Mouse (Mus musculus) heart, embryonic 16.5 days (tissue): ENCODE measurements around the gene Daxx. TPM values are rescaled to one million over a fixed set of nuclear protein-coding genes. Genes with fewer than 3 reads are reported as not detected.
A peak's percentile ranks its signal among the peaks of the same experiment; 100 is the strongest.

Experiments used
- ATAC-seq: fragments of 200-750 bp; cut with Nextera tagmentation; replicated peaks from 2 replicates; pipeline ENCODE4 v1.8.0; 2017; ENCODE audit warnings: moderate number of reproducible peaks; ENCODE audit not compliant: insufficient read depth, low FRiP score; ENCODE audit errors: extremely low read depth
- H3K27ac ChIP-seq: fragments of 300-500 bp; sonication (generic); 2 replicates; pipeline ENCODE4 v1.5.1; 2014; ENCODE audit warnings: mild to moderate bottlenecking, low read length, control low read depth, moderate library complexity
- H3K27me3 ChIP-seq: fragments of 300-500 bp; sonication (generic); 2 replicates; pipeline ENCODE4 v1.6.1; 2014; ENCODE audit warnings: low read length, mixed read lengths; ENCODE audit not compliant: control insufficient read depth, insufficient read depth
- H3K36me3 ChIP-seq: fragments of 300-500 bp; sonication (generic); 2 replicates; pipeline ENCODE4 v1.6.1; 2014; ENCODE audit not compliant: control insufficient read depth, insufficient read depth
- H3K4me1 ChIP-seq: fragments of 300-500 bp; sonication (generic); 2 replicates; pipeline ENCODE4 v1.6.1; 2014; ENCODE audit warnings: low read length, mixed read lengths; ENCODE audit not compliant: control insufficient read depth, insufficient read depth
- H3K4me2 ChIP-seq: fragments of 300-500 bp; sonication (generic); 2 replicates; pipeline ENCODE4 v1.6.1; 2014; ENCODE audit warnings: low read depth, mild to moderate bottlenecking, control low read depth, low read length
- H3K4me3 ChIP-seq: fragments of 300-500 bp; sonication (generic); 2 replicates; pipeline ENCODE4 v1.5.1; 2014; ENCODE audit warnings: mild to moderate bottlenecking, control low read depth, low read length
- H3K9ac ChIP-seq: fragments of 300-500 bp; sonication (generic); 2 replicates; pipeline ENCODE4 v1.6.1; 2014; ENCODE audit warnings: low read length, control low read depth
- H3K9me3 ChIP-seq: fragments of 300-500 bp; sonication (generic); replicated peaks from 2 replicates; pipeline ENCODE4 v1.6.1; 2016; ENCODE audit warnings: low read length; ENCODE audit not compliant: control insufficient read depth
- WGBS: fragments of 180-500 bp; shearing (Covaris S2); extraction: QIAGEN DNeasy Blood & Tissue Kit; methylation state at CpG from one replicate; pipeline ENCODE4 v1.1.7; 2014; 5-methylcytosine and 5-hydroxymethylcytosine counted together
- polyA plus RNA-seq: library from polyadenylated mRNA; unstranded; fragments of >200 nt; fragmentation: Nextera tagmentation; extraction: Ambion mirVana; gene quantifications from 2 replicates; pipeline ENCODE4 v1.2.1, GENCODE M21; 2015

The Daxx gene
- polyA plus RNA-seq, 1 experiment from 2014 or later: 39.4 TPM

DNA sequence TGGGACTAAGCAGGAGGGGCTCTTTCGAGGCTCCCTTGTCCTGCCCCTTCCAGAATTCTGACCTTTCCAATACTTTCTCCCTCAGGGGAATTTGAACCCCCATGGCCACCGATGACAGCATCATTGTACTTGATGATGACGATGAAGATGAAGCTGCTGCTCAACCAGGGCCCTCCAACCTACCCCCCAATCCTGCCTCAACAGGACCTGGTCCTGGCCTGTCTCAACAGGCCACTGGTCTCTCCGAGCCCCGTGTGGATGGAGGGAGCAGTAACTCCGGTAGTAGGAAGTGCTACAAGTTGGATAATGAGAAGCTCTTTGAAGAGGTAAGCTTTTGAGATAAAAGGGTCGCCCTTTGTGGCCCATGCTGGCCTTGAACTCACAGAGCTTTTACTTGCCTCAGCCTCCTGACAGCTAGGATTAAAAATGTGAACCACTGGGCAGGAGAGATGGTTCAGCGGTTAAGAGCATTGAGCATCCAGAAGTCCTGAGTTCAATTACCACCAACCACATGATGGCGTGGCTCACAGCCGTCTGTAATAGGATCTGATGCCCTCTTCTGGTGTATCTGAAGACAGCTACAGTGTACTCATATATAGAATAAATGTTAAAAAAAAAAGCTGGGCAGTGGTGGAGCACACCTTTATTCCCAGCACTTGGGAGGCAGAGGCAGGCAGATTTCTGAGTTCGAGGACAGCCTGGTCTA lies 1.3 kb downstream of the Daxx start:
- Histone ChIP-seq H3K27ac (peak overlapping the region; percentile 89), H3K9ac (peak overlapping the region; percentile 90), H3K4me1 (peaks cover 13% of the 10 kb centered on the region), H3K36me3 (peaks cover 33% of the 10 kb centered on the region), H3K9me3 (no peaks in the 10 kb centered on the region), H3K27me3 (no peaks in the 10 kb centered on the region), H3K4me2 (peak overlapping the region; percentile 77), H3K4me3 (peak overlapping the region; percentile 77)
- ATAC-seq: no peak
- 47% methylated on average over 11 of the region's 11 CpGs for WGBS

DNA sequence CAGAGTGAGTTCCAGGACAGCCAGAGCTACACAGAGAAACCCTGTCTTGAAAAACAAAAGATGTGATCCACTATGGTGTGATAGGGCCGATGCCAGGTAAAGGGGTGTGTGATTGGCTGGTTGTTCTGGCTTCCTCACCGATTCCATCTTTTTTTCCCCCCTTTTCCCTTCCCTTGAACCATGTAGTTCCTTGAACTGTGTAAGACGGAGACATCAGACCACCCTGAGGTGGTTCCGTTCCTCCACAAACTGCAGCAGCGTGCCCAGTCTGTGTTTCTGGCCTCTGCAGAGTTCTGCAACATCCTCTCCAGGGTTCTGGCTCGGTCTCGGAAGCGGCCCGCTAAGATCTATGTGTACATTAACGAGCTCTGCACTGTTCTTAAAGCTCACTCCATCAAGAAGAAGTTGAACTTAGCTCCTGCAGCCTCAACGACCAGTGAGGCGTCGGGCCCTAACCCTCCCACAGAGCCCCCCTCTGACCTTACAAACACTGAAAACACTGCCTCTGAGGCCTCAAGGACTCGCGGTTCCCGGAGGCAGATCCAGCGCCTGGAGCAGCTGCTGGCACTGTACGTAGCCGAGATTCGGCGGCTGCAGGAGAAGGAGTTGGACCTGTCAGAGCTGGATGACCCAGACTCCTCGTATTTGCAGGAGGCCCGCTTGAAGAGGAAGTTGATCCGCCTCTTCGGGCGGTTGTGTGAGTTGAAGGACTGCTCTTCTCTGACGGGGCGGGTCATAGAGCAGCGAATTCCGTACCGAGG lies 2.0 kb downstream of the Daxx start:
- Histone ChIP-seq H3K27ac (no peak overlapping the region), H3K36me3 (peaks cover 33% of the 10 kb centered on the region), H3K4me2 (no peak overlapping the region), H3K9ac (no peak overlapping the region), H3K4me3 (no peak overlapping the region), H3K9me3 (no peaks in the 10 kb centered on the region), H3K27me3 (no peaks in the 10 kb centered on the region), H3K4me1 (peaks cover 13% of the 10 kb centered on the region)
- 87% methylated on average over 31 of the region's 31 CpGs for WGBS
- no peak for ATAC-seq

DNA sequence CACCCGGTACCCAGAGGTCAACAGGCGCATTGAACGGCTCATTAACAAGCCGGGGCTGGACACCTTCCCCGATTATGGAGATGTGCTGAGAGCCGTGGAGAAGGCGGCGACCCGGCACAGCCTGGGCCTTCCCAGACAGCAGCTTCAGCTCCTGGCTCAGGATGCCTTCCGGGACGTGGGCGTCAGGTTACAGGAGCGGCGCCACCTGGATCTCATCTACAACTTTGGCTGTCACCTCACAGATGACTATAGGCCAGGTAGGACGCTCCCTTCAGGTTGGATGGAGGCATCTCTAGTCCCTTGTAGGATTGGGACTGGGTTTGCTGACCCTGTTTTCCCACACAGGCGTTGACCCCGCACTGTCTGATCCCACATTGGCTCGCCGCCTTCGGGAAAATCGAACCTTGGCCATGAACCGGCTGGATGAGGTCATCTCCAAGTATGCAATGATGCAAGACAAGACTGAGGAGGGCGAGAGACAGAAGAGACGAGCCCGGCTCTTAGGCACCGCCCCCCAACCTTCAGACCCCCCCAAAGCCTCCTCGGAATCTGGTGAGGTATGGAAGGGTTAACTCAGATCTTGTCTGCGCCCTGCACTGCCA lies 2.7 kb downstream of the Daxx start:
- Histone ChIP-seq H3K9me3 (no peaks in the 10 kb centered on the region), H3K27me3 (no peaks in the 10 kb centered on the region), H3K36me3 (peaks cover 33% of the 10 kb centered on the region), H3K9ac (no peak overlapping the region), H3K4me1 (peaks cover 18% of the 10 kb centered on the region), H3K4me2 (no peak overlapping the region), H3K27ac (no peak overlapping the region), H3K4me3 (no peak overlapping the region)
- 86% methylated on average over 28 of the region's 28 CpGs for WGBS
- no peak for ATAC-seq

DNA sequence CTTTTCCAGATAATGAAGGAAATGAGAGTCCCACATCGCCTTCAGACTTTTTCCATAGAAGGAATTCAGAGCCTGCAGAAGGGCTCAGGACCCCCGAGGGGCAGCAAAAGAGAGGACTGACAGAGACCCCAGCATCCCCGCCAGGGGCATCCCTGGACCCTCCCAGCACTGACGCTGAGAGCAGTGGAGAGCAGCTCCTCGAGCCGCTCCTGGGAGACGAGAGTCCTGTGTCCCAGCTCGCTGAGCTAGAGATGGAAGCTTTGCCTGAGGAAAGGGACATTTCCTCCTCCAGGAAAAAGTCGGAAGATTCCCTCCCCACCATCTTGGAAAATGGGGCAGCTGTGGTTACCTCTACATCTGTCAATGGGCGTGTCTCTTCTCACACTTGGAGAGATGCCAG lies 4.0 kb downstream of the Daxx start:
- peaks cover 21% of the 10 kb centered on the region for H3K4me1 ChIP-seq
- 86% methylated on average over 10 of the region's 10 CpGs for WGBS
- H3K4me2 ChIP-seq: no peak overlapping the region

GRCm38 (mm10) chr17:33913905-33914304 lies 4.7 kb downstream of the Daxx start:
- H3K4me3 ChIP-seq: no peak overlapping the region
- 95% methylated on average over 8 of the region's 8 CpGs for WGBS
- H3K9me3 ChIP-seq: no peaks in the 10 kb centered on the region
- H3K27me3 ChIP-seq: no peaks in the 10 kb centered on the region
- peaks cover 43% of the 10 kb centered on the region for H3K36me3 ChIP-seq
- H3K4me1 ChIP-seq: peaks cover 26% of the 10 kb centered on the region
- ATAC-seq: no peak
- no peak overlapping the region for H3K4me2 ChIP-seq
- no peak overlapping the region for H3K27ac ChIP-seq
- no peak overlapping the region for H3K9ac ChIP-seq

More for the DNA sequence above, 4.0 kb downstream of the Daxx start:
- Histone ChIP-seq H3K27me3 (no peaks in the 10 kb centered on the region), H3K36me3 (peaks cover 43% of the 10 kb centered on the region), H3K4me3 (no peak overlapping the region), H3K9ac (no peak overlapping the region), H3K9me3 (no peaks in the 10 kb centered on the region), H3K27ac (no peak overlapping the region)
- no peak for ATAC-seq

GRCm38 (mm10) chr17:33914969-33915391 lies 5.8 kb downstream of the Daxx start:
- 71% methylated on average over 13 of the region's 13 CpGs for WGBS
- peaks cover 30% of the 10 kb centered on the region for H3K4me1 ChIP-seq
- ATAC-seq: no peak
- no peaks in the 10 kb centered on the region for H3K27me3 ChIP-seq
- H3K27ac ChIP-seq: no peak overlapping the region
- peak overlapping the region; percentile 52; the same call in 1 of the 2 replicates for H3K9ac ChIP-seq
- H3K4me3 ChIP-seq: peak overlapping the region; percentile 74
- H3K36me3 ChIP-seq: peaks cover 43% of the 10 kb centered on the region
- no peaks in the 10 kb centered on the region for H3K9me3 ChIP-seq
- H3K4me2 ChIP-seq: peak overlapping the region; percentile 66; the same call in 1 of the 2 replicates

- ATAC-seq: peak; percentile 93
- Histone ChIP-seq H3K27ac (peak within 1 kb of the TSS; percentile 82), H3K4me2 (peak within 1 kb of the TSS; percentile 88), H3K9me3 (no peaks in the 10 kb centered on the region), H3K27me3 (no peaks in the 10 kb centered on the region), H3K36me3 (peaks cover 40% of the 10 kb centered on the region), H3K9ac (peak within 1 kb of the TSS; percentile 71), H3K4me1 (peaks cover 23% of the 10 kb centered on the region), H3K4me3 (peak within 1 kb of the TSS; percentile 74)
- 1% methylated on average over 34 of the region's 34 CpGs for WGBS
Observed at GRCm38 (mm10) chr17:33915671-33916250, 6.5 kb downstream of the Daxx start, which contains the start of the genes Tapbp and Zbtb22. TSS of gene Tapbp (plus strand) at chr17:33915899. TSS of gene Zbtb22 (plus strand) at chr17:33915904.

GRCm38 (mm10) chr17:33916294-33916693 lies 7.1 kb downstream of the Daxx start:
- Histone ChIP-seq H3K27me3 (no peaks in the 10 kb centered on the region), H3K4me3 (peak overlapping the region; percentile 74), H3K4me2 (peak overlapping the region; percentile 88), H3K4me1 (peaks cover 23% of the 10 kb centered on the region), H3K36me3 (peaks cover 39% of the 10 kb centered on the region), H3K9me3 (no peaks in the 10 kb centered on the region), H3K27ac (peak overlapping the region; percentile 82), H3K9ac (peak overlapping the region; percentile 71)
- under 1% methylated on average over 10 of the region's 20 CpGs for whole genome bisulfite sequencing
- peak; percentile 2 for ATAC-seq
